Mouse (Mus musculus): ENCODE data around the gene Gm20518.

DNA sequence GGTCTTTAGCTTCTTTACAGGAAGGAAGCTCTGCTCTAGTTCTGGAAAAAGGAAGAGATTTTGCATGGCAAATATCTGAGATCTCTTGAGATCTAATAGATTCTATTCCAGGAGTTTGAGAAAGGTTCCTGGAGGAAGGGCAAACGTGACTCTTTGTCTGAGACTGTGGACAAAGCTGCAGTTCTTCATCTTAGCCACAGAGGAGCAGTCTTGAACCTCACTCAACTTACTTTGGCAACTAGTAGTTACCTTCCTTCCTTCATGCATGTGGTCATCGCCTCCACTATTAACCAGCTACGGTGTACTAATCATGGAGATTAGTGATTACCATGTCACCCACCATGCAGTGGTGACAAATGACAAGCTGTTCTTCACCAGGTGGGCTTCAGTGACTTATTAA lies 106.1 kb downstream of the Gm20518 start:
- TF ChIP-seq POLR2AphosphoS2 (IDR thresholded peaks at IDR 0.05; ENCODE audit: insufficient read length, low read depth) (no peak), TCF12 (IDR thresholded peaks at IDR 0.05; ENCODE audit: insufficient read depth, poor library complexity, severe bottlenecking) (no peak), MAX (IDR thresholded peaks at IDR 0.05; ENCODE audit: low read depth) (no peak), USF1 (IDR thresholded peaks at IDR 0.05; ENCODE audit: low read depth) (no peak), E2F4 (IDR thresholded peaks at IDR 0.05; ENCODE audit: insufficient read depth) (no peak), MYOD1 (IDR thresholded peaks at IDR 0.05; ENCODE audit: control insufficient read depth in 1 of 3, insufficient read length in 2 of 3, low read depth in 2 of 3) (no peak), CEBPB (IDR thresholded peaks at IDR 0.05; ENCODE audit: insufficient read depth, poor library complexity, severe bottlenecking) (no peak), TCF3 (IDR thresholded peaks at IDR 0.05; ENCODE audit: insufficient read length, low read depth) (no peak), POLR2A (IDR thresholded peaks at IDR 0.05; ENCODE audit: insufficient read length, low read depth) (no peak)
